Mouse (Mus musculus): ENCODE results near the gene Tmigd1.

Gene Tmigd1

DNA sequence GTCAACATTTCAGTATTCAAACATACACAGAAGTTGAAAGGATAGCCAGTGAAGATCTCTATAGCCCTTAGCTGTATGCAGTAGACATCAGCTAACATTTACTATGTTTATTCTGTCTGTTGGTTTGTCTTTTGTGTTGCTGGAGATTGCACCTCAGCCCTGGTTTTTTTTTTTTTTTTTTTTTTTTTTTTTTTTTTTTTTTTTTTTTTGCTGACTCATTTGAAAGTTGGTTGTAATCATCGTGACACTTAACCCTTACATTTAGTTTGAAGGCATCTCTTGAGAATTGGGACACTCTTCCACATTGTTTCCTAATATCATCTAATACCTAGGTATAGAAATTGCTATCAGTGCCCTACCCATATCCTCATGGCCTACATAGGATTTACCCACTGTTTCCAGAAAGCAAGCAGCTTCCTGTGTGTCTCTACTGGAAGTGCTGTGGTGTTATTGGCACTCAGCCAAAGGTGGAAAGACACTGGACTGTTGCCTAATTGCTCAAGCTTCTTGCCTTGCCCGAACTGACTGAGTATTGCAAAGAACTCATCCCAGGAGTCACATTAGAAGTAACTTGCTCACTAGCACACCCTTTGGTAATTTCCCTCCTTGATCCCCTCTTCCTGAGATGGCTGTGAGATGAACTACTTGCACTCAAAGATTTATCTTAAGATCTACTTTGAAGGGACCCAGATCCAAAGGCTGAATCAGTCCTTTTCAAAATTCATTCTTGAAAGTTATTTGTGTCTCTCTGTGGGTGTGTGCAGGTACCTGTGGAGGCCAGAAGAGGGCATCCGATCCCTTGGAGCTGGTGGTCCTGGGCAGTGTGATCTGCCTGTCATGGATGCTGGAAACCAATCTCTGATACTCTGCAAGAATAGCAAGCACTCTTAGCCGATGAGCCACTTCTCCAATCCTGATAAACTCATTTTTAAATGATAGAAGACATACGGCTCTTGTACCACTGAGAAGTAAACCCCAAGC lies 1.9 kb upstream of the Tmigd1 start:
- DNase-seq = peak; percentile 81

GRCm38 (mm10) chr11:76904340-76904739 lies 2.4 kb downstream of the Tmigd1 start:
- peak; percentile 64 for DNase-seq

GRCm38 (mm10) chr11:76908651-76909050 lies 6.7 kb downstream of the Tmigd1 start:
- DNase-seq = peak; percentile 54

DNA sequence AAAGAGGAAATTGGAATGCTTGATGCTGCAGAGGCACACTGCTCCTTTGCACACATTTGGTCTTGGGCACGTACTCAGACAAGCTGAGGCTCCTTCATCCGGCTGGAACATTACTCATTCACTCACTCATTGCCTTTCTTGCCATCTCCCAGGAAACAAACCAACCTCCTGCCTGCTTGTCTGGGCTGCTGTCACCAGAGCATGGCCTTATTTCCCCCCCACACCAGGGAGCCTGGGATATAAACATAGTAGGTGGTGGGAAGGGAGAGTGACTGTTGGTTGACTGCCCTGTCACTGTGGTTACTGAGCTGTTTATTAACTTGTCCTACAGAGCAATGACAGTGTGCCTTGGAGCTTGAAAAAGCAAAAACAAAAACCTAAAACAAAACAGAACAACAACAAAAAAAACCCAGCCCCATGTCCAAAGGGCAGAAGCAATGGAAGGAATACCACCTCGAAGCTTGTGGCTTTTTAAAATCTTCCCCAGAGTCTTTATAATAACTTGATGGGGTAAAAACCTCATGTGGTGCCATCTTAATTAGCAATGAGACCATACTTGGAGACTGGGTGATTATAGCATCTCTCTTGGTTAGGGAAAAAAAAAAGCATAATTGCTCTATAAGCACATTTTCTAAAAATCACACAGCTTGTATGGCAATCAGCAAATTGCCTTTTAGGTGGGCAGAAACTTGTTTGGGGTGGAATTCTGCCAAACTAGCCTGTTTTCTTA lies 9.5 kb downstream of the Tmigd1 start:
- peak; percentile 88 for DNase-seq

DNA sequence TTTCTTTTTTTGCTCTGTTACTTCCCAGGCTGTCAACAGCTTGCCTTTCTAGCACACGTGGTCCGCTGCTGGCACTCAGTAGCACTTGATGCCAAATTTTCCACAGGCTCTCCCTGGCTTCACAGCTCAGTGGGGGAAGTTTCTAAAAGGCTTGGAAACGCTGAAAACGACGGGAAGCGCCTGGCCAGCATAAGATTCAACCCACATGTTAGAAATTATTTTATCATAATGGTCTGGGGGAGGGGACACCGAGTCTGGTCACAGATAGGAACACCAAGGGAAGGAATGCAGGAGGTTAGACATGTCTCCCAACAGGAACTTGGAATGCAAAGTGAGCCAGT lies 10.1 kb downstream of the Tmigd1 start:
- DNase-seq = peak; percentile 70

DNA sequence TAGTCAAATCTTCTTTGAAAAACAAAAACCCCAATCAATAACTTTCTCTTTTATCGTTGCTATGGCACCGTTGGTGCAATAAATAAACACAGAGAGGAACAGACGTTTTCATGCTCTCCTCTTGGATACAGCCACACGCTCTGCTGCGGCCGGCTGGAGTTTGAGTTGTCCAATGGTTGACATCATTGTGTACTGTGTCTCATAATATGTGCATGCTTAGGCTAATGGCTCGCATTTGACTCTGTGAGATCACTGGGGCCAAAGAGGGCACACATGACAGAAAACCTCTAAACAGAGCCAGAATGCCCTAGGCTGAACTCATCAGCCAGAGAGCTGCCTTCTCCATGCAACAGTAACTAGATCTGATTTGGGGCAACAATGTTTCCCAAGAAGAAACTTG lies 12.4 kb downstream of the Tmigd1 start:
- no peak for DNase-seq

- DNase-seq = no peak
Measured at GRCm38 (mm10) chr11:76916539-76917229, 14.7 kb downstream of the Tmigd1 start.

- no peak for DNase-seq
Measured at GRCm38 (mm10) chr11:76917230-76917548, 15.2 kb downstream of the Tmigd1 start.

DNA sequence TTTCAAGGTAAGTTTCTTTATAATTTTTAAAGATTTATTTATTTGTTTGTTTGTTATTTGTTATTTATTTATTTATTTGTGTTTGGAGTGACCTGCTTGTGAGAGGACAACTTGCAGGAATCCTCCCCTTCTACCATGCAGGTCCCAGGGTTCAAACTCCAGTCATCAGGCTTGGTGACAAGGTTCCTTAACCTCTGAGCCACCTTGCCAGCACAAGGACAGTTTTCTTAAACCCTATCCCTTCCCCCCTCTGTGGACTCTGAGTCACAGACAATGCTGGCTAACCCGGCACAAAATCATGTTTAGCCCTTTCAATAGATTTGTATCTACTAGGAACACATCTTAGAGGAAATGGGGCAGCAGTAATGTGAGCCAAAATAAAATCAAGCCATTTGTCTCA lies 18.6 kb downstream of the Tmigd1 start:
- peak; percentile 57 for DNase-seq

GRCm38 (mm10) chr11:76924759-76925236 lies 22.8 kb downstream of the Tmigd1 start, which contains the start of gene Blmh:
Gene Blmh, plus strand, starts transcription at chr11:76924809.
- DNase-seq = peak; percentile 52

DNA sequence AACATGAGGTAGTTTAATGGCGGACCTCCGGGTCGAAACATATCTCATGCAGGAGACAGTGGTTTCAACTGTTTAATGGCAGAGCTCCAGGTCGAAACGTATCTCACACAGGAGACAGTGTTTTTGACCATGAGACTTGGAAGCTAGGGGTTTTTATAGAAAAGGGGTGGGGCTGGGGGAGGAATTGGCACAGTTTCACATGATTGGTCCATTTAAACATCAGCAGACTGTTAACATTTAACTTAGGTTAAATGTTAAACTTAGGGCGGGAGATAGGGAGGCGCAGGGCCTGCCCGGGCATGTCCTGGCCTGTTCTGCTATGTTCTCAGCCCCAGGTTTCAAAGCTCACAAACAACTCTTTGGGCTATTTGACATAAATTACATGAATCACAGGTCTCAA lies 26.6 kb downstream of the Tmigd1 start:
- peak; percentile 88 for DNase-seq

DNA sequence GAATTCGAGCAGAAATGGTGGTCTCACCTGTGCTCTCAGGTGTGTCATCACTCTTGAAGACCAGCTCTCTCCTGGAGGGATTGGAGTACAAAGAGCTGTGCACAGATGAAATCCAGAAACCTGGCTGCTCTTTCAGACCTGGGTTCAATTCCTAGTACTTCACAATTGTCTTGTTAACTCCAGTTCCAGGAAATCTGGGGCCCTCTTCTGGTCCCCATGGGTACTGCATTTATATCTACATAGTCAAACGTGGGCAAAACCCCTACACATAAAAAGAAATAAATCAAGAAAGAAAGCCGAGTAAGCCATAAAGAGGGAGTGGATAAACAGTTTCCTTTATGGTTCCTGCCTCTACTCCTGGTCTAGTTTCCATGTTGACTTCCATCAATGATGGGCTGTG lies 31.2 kb downstream of the Tmigd1 start:
- DNase-seq = no peak

GRCm38 (mm10) chr11:76936578-76936977 lies 34.6 kb downstream of the Tmigd1 start:
- DNase-seq = no peak

GRCm38 (mm10) chr11:76944839-76945238 lies 42.9 kb downstream of the Tmigd1 start:
- DNase-seq = no peak

DNA sequence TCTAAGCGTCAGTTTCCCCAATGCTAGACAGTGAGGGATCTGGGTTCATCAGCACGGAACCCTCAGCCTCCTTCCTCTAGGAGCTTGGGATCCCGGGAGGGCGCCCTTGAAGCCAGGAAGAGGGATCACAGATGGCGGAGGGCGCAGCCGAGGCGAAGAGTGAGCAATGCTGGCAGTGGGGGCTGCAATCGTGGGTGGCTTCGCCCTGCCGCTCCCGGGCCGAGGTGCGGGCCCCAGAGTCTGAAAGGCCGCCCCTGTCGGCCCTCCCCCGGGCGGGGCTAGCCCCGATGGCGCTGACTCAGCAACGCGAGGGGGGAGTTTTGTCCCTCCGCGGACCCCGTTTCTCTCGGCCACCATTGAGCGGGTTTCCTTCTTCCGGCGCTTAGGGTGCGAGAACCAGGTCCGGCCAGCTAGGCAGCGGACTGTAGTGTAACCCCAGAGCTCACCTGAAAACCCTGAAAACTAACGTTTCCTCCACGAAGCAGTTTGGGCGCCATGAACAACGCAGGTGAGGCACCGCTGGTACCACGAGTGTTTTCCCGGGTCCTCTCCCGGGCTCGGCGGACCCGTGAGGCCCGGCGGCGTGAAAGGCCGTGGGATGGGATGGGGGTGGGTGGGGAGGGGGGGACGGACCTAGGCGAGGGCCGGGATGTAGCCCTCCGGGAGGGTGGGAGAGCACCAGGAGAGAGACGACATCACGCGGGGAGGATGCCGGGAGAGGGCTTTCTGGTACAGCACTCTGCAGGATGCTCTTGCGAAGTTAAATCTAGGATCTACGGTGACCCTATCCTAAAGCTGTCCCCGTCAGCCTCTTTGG lies 43.6 kb downstream of the Tmigd1 start:
- peak; percentile 95 for DNase-seq

DNA sequence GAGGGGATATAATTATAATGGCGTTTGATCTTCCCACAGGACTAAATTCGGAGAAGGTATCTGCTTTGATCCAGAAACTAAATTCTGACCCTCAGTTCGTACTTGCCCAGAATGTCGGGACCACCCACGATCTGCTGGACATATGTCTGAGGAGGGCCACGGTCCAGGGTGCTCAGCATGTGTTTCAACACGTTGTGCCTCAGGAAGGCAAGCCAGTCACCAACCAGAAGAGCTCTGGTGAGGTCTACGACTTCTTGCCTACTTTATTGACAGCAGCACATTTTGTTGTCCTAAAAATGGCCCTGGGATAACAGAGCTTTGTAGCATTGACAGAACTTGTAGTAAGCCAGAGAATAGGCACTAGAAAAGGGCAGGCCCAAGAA lies 44.2 kb downstream of the Tmigd1 start:
- DNase-seq = no peak

DNA sequence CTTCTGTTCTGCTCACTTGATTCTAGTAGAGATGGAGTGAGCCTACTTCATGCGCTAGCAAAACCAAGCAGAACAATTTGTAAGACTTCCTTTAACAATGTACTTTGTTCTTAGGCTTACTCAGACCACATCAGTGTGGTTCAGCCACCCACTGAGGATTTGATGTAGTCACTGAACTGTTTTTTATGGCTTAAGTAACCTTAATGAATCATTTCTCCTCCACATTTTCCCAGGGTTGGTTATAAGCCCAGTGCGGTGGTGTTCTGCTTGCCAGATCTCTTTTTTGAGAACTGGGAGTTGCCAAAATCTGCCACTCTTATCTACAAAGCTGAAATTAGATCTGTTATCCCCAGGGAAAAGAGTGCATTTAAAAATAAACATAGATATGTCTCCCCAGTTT lies 51.6 kb downstream of the Tmigd1 start:
- peak; percentile 42 for DNase-seq

DNA sequence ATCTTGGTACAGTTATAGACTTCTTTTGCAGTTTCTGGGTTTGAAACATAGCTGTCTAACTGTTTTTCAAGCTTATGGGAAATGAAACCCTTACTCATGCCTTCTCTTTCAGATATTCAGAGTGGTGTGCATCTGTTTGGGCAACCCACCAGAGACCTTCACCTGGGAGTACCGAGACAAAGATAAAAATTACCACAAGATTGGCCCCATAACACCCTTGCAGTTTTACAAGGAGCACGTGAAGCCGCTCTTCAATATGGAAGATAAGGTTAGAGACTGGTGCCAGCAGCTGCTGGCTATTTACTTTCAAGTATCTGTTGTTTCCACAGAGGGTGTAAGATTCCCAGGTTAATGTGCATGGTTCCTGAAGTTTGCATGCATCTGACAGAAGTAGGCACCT lies 63.7 kb downstream of the Tmigd1 start:
- no peak for DNase-seq
